Mouse (Mus musculus) midbrain, embryonic 14.5 days (tissue): ENCODE data around the gene Atp6v1g1. TPM values are rescaled to one million over a fixed set of nuclear protein-coding genes. Genes with fewer than 3 reads are reported as not detected.
A peak's percentile ranks its signal among the peaks of the same experiment; 100 is the strongest.

Source experiments
- ATAC-seq: fragments of 200-750 bp; cut with Nextera tagmentation; 2 replicates; pipeline ENCODE4 v1.8.0; 2017; ENCODE audit warnings: moderate number of reproducible peaks, moderate library complexity; ENCODE audit not compliant: low FRiP score, low TSS enrichment
- DNase-seq: peaks from one replicate; pipeline ENCODE4 v3.0.0-alpha.2; 2015
- H3K27ac ChIP-seq: fragments of 300-500 bp; sonication (generic); replicated peaks from 2 replicates; pipeline ENCODE4 v1.5.1; 2014; ENCODE audit warnings: mild to moderate bottlenecking, low read depth, low read length, moderate library complexity
- H3K27me3 ChIP-seq: fragments of 300-500 bp; sonication (generic); 2 replicates; pipeline ENCODE4 v1.6.1; 2014; ENCODE audit warnings: low read length, control low read depth, mixed read lengths; ENCODE audit not compliant: control insufficient read depth, insufficient read depth
- H3K36me3 ChIP-seq: fragments of 300-500 bp; sonication (generic); 2 replicates; pipeline ENCODE4 v1.6.1; 2014; ENCODE audit warnings: low read length, control low read depth; ENCODE audit not compliant: control insufficient read depth, insufficient read depth
- H3K4me1 ChIP-seq: fragments of 300-500 bp; sonication (generic); 2 replicates; pipeline ENCODE4 v1.6.1; 2014; ENCODE audit warnings: mild to moderate bottlenecking, antibody characterized with exemption, low read length, control low read depth; ENCODE audit not compliant: control insufficient read depth, insufficient read depth
- H3K4me2 ChIP-seq: fragments of 300-500 bp; sonication (generic); 2 replicates; pipeline ENCODE4 v1.6.1; 2014; ENCODE audit warnings: mild to moderate bottlenecking, low read length, moderate library complexity
- H3K4me3 ChIP-seq: fragments of 300-500 bp; sonication (generic); replicated peaks from 2 replicates; pipeline ENCODE4 v1.5.1; 2014; ENCODE audit warnings: low read depth, low read length
- H3K9ac ChIP-seq: fragments of 300-500 bp; sonication (generic); replicated peaks from 2 replicates; pipeline ENCODE4 v1.6.1; 2014; ENCODE audit warnings: mild to moderate bottlenecking, low read length, moderate library complexity
- H3K9me3 ChIP-seq: fragments of 300-500 bp; sonication (generic); 2 replicates; pipeline ENCODE4 v1.6.1; 2016; ENCODE audit warnings: low read length, control low read depth, mixed read lengths; ENCODE audit not compliant: control insufficient read depth
- WGBS: fragments of 180-500 bp; shearing (Covaris S2); extraction: QIAGEN DNeasy Blood & Tissue Kit; methylation state at CpG from one replicate; pipeline ENCODE4 v1.1.7; 2014; 5-methylcytosine and 5-hydroxymethylcytosine counted together
- polyA plus RNA-seq: library from polyadenylated mRNA; unstranded; fragments of >200 nt; fragmentation: Nextera tagmentation; extraction: Ambion mirVana; gene quantifications from 2 replicates; pipeline ENCODE4 v1.2.1, GENCODE M21; 2014

Gene Atp6v1g1
- 451 and 485 TPM in 2 replicates for polyA plus RNA-seq

DNA sequence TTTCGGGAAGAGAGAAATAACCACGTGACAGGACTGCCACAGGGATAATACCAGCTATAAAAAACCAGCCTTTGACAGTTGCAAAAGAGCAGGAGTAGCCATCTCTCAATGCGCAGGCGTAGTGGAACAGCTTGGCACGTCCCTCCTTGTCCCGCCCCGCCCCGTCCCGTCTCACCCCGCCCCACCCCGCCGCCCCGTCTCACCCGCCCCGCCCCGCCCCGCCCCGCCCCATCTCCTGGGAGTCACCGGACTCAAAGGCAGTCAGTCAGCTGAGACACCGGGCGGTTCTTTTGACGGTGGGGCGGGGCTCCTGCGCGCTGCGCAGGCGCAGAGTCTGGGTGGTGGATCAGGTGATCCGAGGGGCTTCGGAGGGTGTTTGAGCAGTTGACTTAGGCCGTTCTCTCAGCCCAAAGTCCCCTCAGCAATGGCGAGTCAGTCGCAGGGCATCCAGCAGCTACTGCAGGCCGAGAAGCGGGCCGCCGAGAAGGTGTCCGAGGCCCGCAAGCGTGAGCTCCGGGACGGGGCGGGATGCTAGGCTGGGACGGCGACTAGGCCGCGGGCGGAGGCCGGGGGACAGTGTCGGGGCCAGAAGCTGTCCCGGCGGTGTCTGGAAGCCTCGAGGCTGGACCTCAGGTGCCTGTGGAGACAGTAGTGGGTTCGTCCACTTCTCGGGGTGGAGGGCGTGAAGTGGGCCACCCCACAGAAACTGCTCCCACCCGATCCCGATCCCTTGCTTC lies at the start of gene Atp6v1g1:
TSS of gene Atp6v1g1 (plus strand) at position 279 of the 737 bp plus-strand sequence.
- WGBS, result under 1% methylated on average over 57 of the region's 57 CpGs
- H3K27ac ChIP-seq, result peak within 1 kb of the TSS; percentile 80
- peak; percentile 95 for ATAC-seq
- peaks cover 14% of the 10 kb centered on the region for H3K4me1 ChIP-seq
- H3K9ac ChIP-seq, result peak within 1 kb of the TSS; percentile 91
- DNase-seq, result peak; percentile 97
- no peaks in the 10 kb centered on the region for H3K9me3 ChIP-seq
- peaks cover 16% of the 10 kb centered on the region for H3K36me3 ChIP-seq
- peak within 1 kb of the TSS; percentile 87 for H3K4me3 ChIP-seq
- no peaks in the 10 kb centered on the region for H3K27me3 ChIP-seq
- peak within 1 kb of the TSS; percentile 72 for H3K4me2 ChIP-seq

DNA sequence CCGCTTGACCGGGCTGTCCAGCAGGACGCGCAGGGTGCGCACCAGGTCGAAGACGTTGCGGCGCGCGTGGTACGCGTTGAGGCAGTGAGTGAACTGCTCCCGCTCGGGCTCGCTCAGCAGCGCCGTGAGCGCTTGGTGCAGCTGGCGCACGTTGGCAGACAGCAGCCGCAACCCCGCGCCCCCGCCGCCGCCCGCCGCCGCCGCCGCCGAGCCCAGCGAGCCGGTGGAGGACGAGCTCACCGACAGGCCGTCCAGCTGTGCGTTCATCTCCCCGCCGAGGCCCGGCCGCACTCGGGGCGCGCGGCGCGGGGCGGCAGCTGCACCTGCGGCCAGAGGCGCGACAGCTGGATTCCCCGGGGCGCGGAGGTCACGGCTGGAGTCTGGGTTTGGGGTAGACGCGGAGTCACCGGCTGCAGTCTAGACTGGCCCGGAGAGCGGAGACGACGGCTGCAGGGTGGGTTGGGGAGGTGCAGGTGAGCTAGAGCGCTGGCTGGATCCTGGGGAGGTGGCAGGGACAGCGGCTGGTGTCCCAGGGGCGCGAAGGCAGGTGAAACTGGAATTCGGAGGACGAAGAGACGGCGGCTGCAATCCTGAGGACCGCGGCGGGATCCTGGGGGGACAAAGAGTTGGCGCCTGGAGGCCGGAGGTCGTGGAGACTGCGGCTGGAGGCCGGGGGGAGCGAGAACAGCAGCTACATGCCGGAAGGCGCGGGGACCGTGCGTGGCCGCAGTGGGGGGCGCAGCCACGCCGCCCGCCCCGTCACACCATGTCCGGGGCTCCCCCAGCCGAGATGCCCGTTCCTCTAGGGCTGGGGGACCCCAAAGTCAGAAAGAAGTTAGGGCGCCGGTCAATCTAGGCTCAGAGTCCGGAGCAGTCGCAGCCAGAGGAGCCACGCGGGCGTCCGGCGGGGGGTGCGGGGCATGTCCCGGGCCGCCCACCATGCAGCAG lies 49.3 kb upstream of the Atp6v1g1 start:
- H3K9ac ChIP-seq, result peak overlapping the region; percentile 64
- no peaks in the 10 kb centered on the region for H3K9me3 ChIP-seq
- H3K4me3 ChIP-seq, result peak overlapping the region; percentile 68
- DNase-seq (peak; percentile 78), ATAC-seq (peak; percentile 38)
- H3K27ac ChIP-seq, result 0 out of 2 replicates have a peak overlapping the region, but pooled peaks have one; percentile 37
- H3K4me2 ChIP-seq, result peak overlapping the region; percentile 88
- H3K4me1 ChIP-seq, result peaks cover 34% of the 10 kb centered on the region
- under 1% methylated on average over 105 of the region's 107 CpGs for WGBS
- H3K36me3 ChIP-seq, result no peaks in the 10 kb centered on the region
- no peaks in the 10 kb centered on the region for H3K27me3 ChIP-seq

DNA sequence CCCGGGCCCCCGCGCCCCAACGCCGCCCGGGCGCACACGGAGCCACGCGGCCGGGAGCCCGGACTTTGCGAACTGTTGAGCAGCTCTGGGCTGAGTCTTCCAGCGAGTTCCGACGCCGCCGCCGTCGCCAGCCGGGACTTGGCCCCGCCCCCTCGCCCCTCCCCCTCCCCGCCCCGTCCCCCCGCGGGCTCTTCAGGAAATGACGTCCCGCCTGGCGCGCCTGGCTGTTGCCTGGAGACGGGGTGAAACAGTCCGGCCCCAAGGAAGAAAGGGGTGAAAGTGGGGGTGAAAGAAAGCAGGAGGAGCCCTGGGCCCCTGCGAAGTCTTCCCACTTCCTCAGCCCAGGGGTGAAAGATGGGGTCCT lies 48.7 kb upstream of the Atp6v1g1 start, which contains the start of gene Whrn:
TSS of gene Whrn (minus strand) at position 77 of the 364 bp plus-strand sequence.
- Histone ChIP-seq H3K4me3 (peak within 1 kb of the TSS; percentile 68), H3K4me1 (peaks cover 29% of the 10 kb centered on the region), H3K4me2 (peak within 1 kb of the TSS; percentile 88), H3K27me3 (no peaks in the 10 kb centered on the region), H3K27ac (0 out of 2 replicates have a peak within 1 kb of the TSS, but pooled peaks have one; percentile 37), H3K9me3 (no peaks in the 10 kb centered on the region), H3K9ac (peak within 1 kb of the TSS; percentile 64), H3K36me3 (no peaks in the 10 kb centered on the region)
- DNase-seq (peak; percentile 91), ATAC-seq (peak; percentile 83)
- WGBS, result 0% methylated on average over 29 of the region's 34 CpGs

DNA sequence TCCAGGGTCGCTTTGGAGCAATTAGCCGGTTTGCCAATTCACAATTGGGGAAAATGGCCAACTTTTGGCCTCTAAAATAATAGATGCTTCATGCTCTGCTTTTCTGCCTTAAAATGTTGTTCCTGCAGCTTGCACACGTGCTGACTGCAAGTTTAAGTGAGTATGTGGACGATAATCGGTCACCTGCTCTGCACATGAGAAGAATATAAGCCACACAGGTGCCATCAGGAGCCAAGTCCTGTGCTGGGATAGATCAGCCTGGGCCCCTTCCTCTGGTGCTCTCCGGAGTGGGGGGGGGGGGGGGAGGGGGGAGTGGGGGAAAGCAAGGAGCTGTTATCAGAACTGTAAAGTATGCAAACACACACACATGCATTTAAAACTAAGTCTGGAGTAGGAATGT lies 48.3 kb upstream of the Atp6v1g1 start:
- Histone ChIP-seq H3K27me3 (no peaks in the 10 kb centered on the region), H3K4me2 (peak overlapping the region; percentile 88), H3K27ac (0 out of 2 replicates have a peak overlapping the region, but pooled peaks have one; percentile 9), H3K4me1 (peaks cover 29% of the 10 kb centered on the region), H3K9ac (peak overlapping the region; percentile 64), H3K4me3 (peak overlapping the region; percentile 68), H3K9me3 (no peaks in the 10 kb centered on the region), H3K36me3 (no peaks in the 10 kb centered on the region)
- WGBS, result 14% methylated on average over 6 of the region's 6 CpGs
- no peak for ATAC-seq
- no peak for DNase-seq

DNA sequence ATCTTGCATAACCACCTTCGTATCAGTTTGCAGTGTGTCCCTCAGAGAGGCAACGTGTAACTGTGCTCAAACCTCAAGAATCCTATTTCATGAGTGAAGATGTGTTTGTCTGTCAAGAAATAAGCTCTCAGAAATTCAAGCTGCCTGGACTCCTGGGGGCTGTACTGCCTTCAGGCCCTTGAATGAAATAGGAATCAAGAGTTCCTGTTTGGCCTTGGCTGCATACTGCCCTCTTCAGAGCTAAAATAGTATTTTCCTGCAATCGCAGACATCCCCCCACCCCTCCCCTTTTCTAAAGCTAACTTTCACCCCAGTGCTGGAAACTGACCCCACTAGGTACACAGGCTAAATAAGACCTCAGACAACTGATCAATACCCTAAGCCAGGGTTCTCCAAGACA lies 46.2 kb upstream of the Atp6v1g1 start:
- peak; percentile 43 for DNase-seq
- H3K36me3 ChIP-seq, result no peaks in the 10 kb centered on the region
- 32% methylated on average over 3 of the region's 3 CpGs for WGBS
- H3K4me2 ChIP-seq, result no peak overlapping the region
- no peak overlapping the region for H3K9ac ChIP-seq
- no peak for ATAC-seq
- H3K27me3 ChIP-seq, result no peaks in the 10 kb centered on the region
- no peak overlapping the region for H3K27ac ChIP-seq
- peaks cover 21% of the 10 kb centered on the region for H3K4me1 ChIP-seq
- H3K9me3 ChIP-seq, result no peaks in the 10 kb centered on the region
- no peak overlapping the region for H3K4me3 ChIP-seq

DNA sequence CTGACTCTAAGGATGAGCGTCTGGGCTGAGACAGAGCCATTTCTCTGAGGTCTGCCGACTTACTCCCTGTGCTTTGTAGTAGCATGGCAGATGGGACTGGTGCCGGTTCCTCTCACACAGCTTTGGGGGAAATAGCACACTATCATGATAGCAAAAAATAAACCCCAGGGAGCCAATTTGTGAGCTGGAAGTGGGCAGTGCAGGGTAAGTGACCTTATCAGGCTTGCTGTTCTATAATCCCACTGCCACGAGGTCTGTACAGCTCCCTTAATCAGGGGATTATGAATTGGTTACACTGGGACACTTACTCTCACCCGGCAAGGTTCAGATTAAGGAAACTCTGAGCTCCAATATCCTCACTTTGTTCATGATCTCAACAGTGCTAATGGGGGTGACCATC lies 43.5 kb upstream of the Atp6v1g1 start:
- H3K27ac ChIP-seq, result no peak overlapping the region
- H3K9me3 ChIP-seq, result no peaks in the 10 kb centered on the region
- DNase-seq (no peak), ATAC-seq (peak; percentile 46; the same call in 1 of the 2 replicates)
- 0 out of 2 replicates have a peak, but pooled peaks cover 5% of the 10 kb centered on the region for H3K4me1 ChIP-seq
- H3K4me3 ChIP-seq, result no peak overlapping the region
- no peaks in the 10 kb centered on the region for H3K27me3 ChIP-seq
- 34% methylated on average over 5 of the region's 5 CpGs for WGBS
- no peaks in the 10 kb centered on the region for H3K36me3 ChIP-seq
- H3K4me2 ChIP-seq, result no peak overlapping the region
- H3K9ac ChIP-seq, result no peak overlapping the region

DNA sequence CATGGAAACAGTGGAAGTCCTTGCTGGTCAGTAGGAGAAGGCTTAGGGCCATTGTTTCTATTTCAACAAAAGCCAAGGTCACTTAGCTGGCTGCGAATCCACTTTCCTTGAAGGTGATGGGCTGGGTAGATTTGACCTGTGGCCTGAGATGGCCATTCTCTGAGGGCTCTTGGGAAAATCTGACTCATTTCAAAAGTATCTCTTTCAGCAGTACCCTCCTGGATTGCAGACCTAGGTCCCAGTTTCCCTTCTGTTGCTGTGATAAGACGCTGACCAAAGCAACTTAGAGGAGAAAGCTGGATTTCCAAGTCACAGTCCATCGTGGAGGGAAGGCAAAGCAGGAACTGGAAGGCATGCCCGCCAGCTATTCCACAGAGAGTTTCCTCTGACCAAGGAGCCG lies 40.6 kb upstream of the Atp6v1g1 start:
- Histone ChIP-seq H3K4me1 (no peaks in the 10 kb centered on the region), H3K4me2 (no peak overlapping the region), H3K9ac (no peak overlapping the region), H3K36me3 (no peaks in the 10 kb centered on the region), H3K27ac (no peak overlapping the region), H3K27me3 (no peaks in the 10 kb centered on the region), H3K9me3 (no peaks in the 10 kb centered on the region), H3K4me3 (no peak overlapping the region)
- DNase-seq (no peak), ATAC-seq (no peak)
- WGBS, result 72% methylated on average over 5 of the region's 5 CpGs

DNA sequence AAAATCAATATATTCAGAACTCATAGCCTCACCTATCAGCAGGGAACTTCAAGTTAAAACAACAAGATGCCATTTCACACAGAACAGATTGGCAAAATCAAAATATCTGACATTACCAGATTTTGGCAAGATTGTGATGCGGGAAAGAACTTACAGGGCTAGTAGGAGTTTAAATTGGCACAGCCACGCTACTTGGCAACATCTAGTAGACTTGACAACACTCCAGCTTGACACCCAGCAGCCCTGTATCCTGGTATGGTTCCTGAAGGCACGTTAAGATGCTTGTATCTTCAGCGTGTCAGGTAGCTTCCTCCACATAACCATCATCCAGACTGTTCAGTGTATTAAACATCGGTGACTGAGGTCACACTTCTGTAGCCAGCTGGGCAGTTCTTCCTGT lies 37.1 kb upstream of the Atp6v1g1 start:
- H3K9me3 ChIP-seq, result no peaks in the 10 kb centered on the region
- H3K27ac ChIP-seq, result no peak overlapping the region
- 78% methylated on average over 5 of the region's 5 CpGs for WGBS
- no peak for DNase-seq
- H3K27me3 ChIP-seq, result no peaks in the 10 kb centered on the region
- H3K4me3 ChIP-seq, result no peak overlapping the region
- ATAC-seq, result no peak
- H3K9ac ChIP-seq, result no peak overlapping the region
- H3K36me3 ChIP-seq, result no peaks in the 10 kb centered on the region
- no peak overlapping the region for H3K4me2 ChIP-seq
- no peaks in the 10 kb centered on the region for H3K4me1 ChIP-seq
